10 mouse cellular contexts compared by ENCODE assay signal in the genomic region with DNA sequence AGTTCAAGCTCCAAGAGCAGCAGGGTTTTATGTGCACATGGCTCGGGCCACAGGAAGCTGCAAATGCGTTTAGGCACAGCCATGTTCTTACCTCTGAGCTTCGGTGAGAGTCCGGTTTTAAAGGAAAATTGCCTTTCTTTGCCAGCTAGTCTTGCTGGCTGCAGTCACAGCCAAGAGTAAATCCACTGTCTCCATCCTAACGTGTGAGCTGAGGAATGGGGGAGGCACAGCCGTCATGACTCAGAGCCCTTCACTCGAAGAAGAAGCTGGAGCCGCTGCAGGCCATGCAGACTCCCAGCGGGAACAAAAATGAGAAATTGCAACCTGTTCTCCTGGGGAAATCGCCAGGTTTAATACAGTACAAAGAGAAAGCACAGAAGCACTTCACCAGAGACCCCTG.
DNase-seq lines count a peak whose midpoint lies in the region; ATAC-seq and TF ChIP-seq lines count a peak whose summit lies in the region.
"Had no signal": no experiment of that assay in that cellular context is flagged by ENCODE, and none has a peak within 500 bp of the region (broad histone marks: within the 10 kb centered on the region; RNA-seq: fewer than 3 reads in every experiment).

No protein-coding gene starts in this region.

- no peak overlapping the region for H3K27ac ChIP-seq in hindbrain, embryonic 16.5 days (ENCODE audit: low read depth, low read length)
- peak overlapping the region; percentile 18; the same call in 1 of the 2 replicates for H3K27ac ChIP-seq in midbrain, postnatal 0 days (ENCODE audit: low read depth, low read length)
- H3K27ac ChIP-seq in lung, postnatal 0 days (ENCODE audit: low read length): no peak overlapping the region

- intact Hi-C loops in left cerebral cortex, postnatal 14 days (cut with DNase I): no loop called here
- intact Hi-C loops in left cerebral cortex, postnatal 10 days (cut with DNase I): no loop called here

- H3K4me1 ChIP-seq in hindbrain, embryonic 16.5 days (ENCODE audit: control insufficient read depth, insufficient read depth, low read depth, low read length): peaks cover 3% of the 10 kb centered on the region
- peaks cover 10% of the 10 kb centered on the region; the same call in 1 of the 2 replicates for H3K4me1 ChIP-seq in midbrain, postnatal 0 days (ENCODE audit: insufficient read depth, low read length)
- H3K4me1 ChIP-seq in lung, postnatal 0 days (ENCODE audit: insufficient read depth, low read depth, low read length): no peaks in the 10 kb centered on the region

- no peak overlapping the region for H3K4me3 ChIP-seq in hindbrain, embryonic 16.5 days (ENCODE audit: low read length)
- no peak overlapping the region for H3K4me3 ChIP-seq in midbrain, postnatal 0 days (ENCODE audit: low read depth, low read length)
- H3K4me3 ChIP-seq in lung, postnatal 0 days (ENCODE audit: low read depth, low read length): no peak overlapping the region

- WGBS in hindbrain, embryonic 16.5 days: 53% methylated on average over 10 of the region's 10 CpGs
- WGBS in midbrain, postnatal 0 days: 44% methylated on average over 10 of the region's 10 CpGs
- 53% methylated on average over 10 of the region's 10 CpGs for WGBS in lung, postnatal 0 days

- no peak overlapping the region for H3K4me2 ChIP-seq in hindbrain, embryonic 16.5 days (ENCODE audit: low read length)
- no peak overlapping the region for H3K4me2 ChIP-seq in midbrain, postnatal 0 days (ENCODE audit: low read depth, low read length, poor library complexity, severe bottlenecking)
- H3K4me2 ChIP-seq in lung, postnatal 0 days (replicated peaks; ENCODE audit: low read depth, low read length): no peak overlapping the region

- no peaks in the 10 kb centered on the region for H3K9me3 ChIP-seq in hindbrain, embryonic 16.5 days (ENCODE audit: control insufficient read depth, low read length)
- no peaks in the 10 kb centered on the region for H3K9me3 ChIP-seq in midbrain, postnatal 0 days (ENCODE audit: low read length)
- H3K9me3 ChIP-seq in lung, postnatal 0 days (ENCODE audit: low read length): no peaks in the 10 kb centered on the region

- no peaks in the 10 kb centered on the region for H3K36me3 ChIP-seq in hindbrain, embryonic 16.5 days (ENCODE audit: control insufficient read depth, insufficient read depth, low read length)
- H3K36me3 ChIP-seq in midbrain, postnatal 0 days (ENCODE audit: insufficient read depth, low read length): no peaks in the 10 kb centered on the region
- H3K36me3 ChIP-seq in lung, postnatal 0 days (ENCODE audit: insufficient read depth, low read length): no peaks in the 10 kb centered on the region

- H3K9ac ChIP-seq in hindbrain, embryonic 16.5 days (ENCODE audit: low read depth, low read length): no peak overlapping the region
- H3K9ac ChIP-seq in midbrain, postnatal 0 days (replicated peaks; ENCODE audit: low read length, poor library complexity, severe bottlenecking): peak overlapping the region; percentile 42
- H3K9ac ChIP-seq in lung, postnatal 0 days (replicated peaks; ENCODE audit: low read depth): no peak overlapping the region

- no peak for TF ChIP-seq CTCF in midbrain, postnatal 0 days (IDR thresholded peaks at IDR 0.05)
- no peak for TF ChIP-seq CTCF in lung, postnatal 0 days (IDR thresholded peaks at IDR 0.05)

- no peak for TF ChIP-seq EP300 in lung, postnatal 0 days (IDR thresholded peaks at IDR 0.05)

- H3K27me3 ChIP-seq in hindbrain, embryonic 16.5 days (replicated peaks; ENCODE audit: control insufficient read depth, insufficient read depth, low read length): no peaks in the 10 kb centered on the region
- no peaks in the 10 kb centered on the region for H3K27me3 ChIP-seq in midbrain, postnatal 0 days (ENCODE audit: insufficient read depth, low read length)
- no peaks in the 10 kb centered on the region for H3K27me3 ChIP-seq in lung, postnatal 0 days (replicated peaks; ENCODE audit: insufficient read depth, low read length)

- DNase-seq in cerebellum, postnatal 10 days: peak; percentile 31 to 39
- DNase-seq in cerebellum, adult 8-10 months: no peak
- peak; percentile 58 to 70 for DNase-seq in left cerebral cortex, postnatal 14 days (ENCODE audit: low spot score in 2 of 2)
- no peak for DNase-seq in left cerebral cortex, postnatal 10 days (ENCODE audit: extremely low spot score in 1 of 2, low spot score in 2 of 2)
- no peak for DNase-seq in midbrain, postnatal 0 days (ENCODE audit: low spot score)
- DNase-seq in lung, postnatal 0 days (ENCODE audit: low spot score): no peak
- no peak for DNase-seq in heart, adult 18-20 months
- DNase-seq: kidney, adult 2 months; thymus, adult 18-20 months had no signal

- peak; percentile 29; the same call in 1 of the 2 replicates for ATAC-seq in hindbrain, embryonic 16.5 days
- ATAC-seq in midbrain, postnatal 0 days (ENCODE audit: low FRiP score): no peak
- no peak for ATAC-seq in lung, postnatal 0 days

Comparison
In these comparisons a context has a peak if more than half of its experiments do, and no peak if none do; other contexts are left out.
1. DNase-seq: peak in cerebellum, postnatal 10 days (2 of 2) and left cerebral cortex, postnatal 14 days (2 of 2); none in cerebellum, adult 8-10 months (single experiment), left cerebral cortex, postnatal 10 days (0 of 2), midbrain, postnatal 0 days (single experiment), lung, postnatal 0 days (single experiment) and heart, adult 18-20 months (0 of 2).